Mouse (Mus musculus) induced T-regulatory cell, adult 2 months (primary cell): ENCODE measurements around the gene Brap.
"Not testable (repeated sequence)": the region's sequence is repeated elsewhere in the genome, so short reads cannot be mapped to it uniquely, and the experiment has no call there.

ENCODE experiments used
- DNase-seq: peaks from one replicate; pipeline ENCODE4 v3.0.0-alpha.2; 2012; ENCODE audit warnings: low read depth

The Brap gene

GRCm38 (mm10) chr5:121668411-121668810 lies 8.0 kb downstream of the Brap start:
- no peak for DNase-seq

GRCm38 (mm10) chr5:121670412-121670811 lies 10.0 kb downstream of the Brap start:
- DNase-seq = peak; percentile 66

GRCm38 (mm10) chr5:121682250-121682649 lies 21.9 kb downstream of the Brap start:
- no peak for DNase-seq

- DNase-seq = no peak
Measured at GRCm38 (mm10) chr5:121685495-121685894, 25.1 kb downstream of the Brap start.

GRCm38 (mm10) chr5:121686113-121686898 lies 25.9 kb downstream of the Brap start:
- DNase-seq = no peak

GRCm38 (mm10) chr5:121690482-121691211 lies 30.3 kb downstream of the Brap start:
- no peak for DNase-seq

- DNase-seq = not testable (repeated sequence)
Measured at GRCm38 (mm10) chr5:121691436-121691835, 31.1 kb downstream of the Brap start.

GRCm38 (mm10) chr5:121692897-121693296 lies 32.5 kb downstream of the Brap start:
- DNase-seq = no peak

- DNase-seq = no peak
Measured at GRCm38 (mm10) chr5:121696761-121697160, 36.4 kb downstream of the Brap start.

- DNase-seq = no peak
Measured at GRCm38 (mm10) chr5:121699891-121700290, 39.5 kb downstream of the Brap start.

GRCm38 (mm10) chr5:121700496-121700895 lies 40.1 kb downstream of the Brap start:
- no peak for DNase-seq

- DNase-seq = no peak
Measured at GRCm38 (mm10) chr5:121701111-121701769, 40.9 kb downstream of the Brap start.

GRCm38 (mm10) chr5:121703341-121703740 lies 43.0 kb downstream of the Brap start:
- DNase-seq = no peak

GRCm38 (mm10) chr5:121704512-121705248 lies 44.3 kb downstream of the Brap start:
- no peak for DNase-seq

GRCm38 (mm10) chr5:121710402-121710801 lies 50.0 kb downstream of the Brap start:
- no peak for DNase-seq

- DNase-seq = no peak
Measured at GRCm38 (mm10) chr5:121710851-121711173, 50.4 kb downstream of the Brap start.

- peak; percentile 89 for DNase-seq
Measured at GRCm38 (mm10) chr5:121711174-121711927, 51.0 kb downstream of the Brap start, which contains the start of gene Atxn2. Gene Atxn2, plus strand, starts transcription at chr5:121711337.

GRCm38 (mm10) chr5:121711928-121712231 lies 51.5 kb downstream of the Brap start:
- DNase-seq = no peak

GRCm38 (mm10) chr5:121712232-121712933 lies 52.0 kb downstream of the Brap start:
- peak; percentile 54 for DNase-seq

- DNase-seq = no peak
Measured at GRCm38 (mm10) chr5:121712934-121713538, 52.7 kb downstream of the Brap start.

- DNase-seq = peak; percentile 11
Measured at GRCm38 (mm10) chr5:121714331-121714730, 54.0 kb downstream of the Brap start.
